Mouse (Mus musculus): ENCODE results near the gene Tnfaip2. TPM values are rescaled to one million over a fixed set of nuclear protein-coding genes. Genes with fewer than 3 reads are reported as not detected.

Gene Tnfaip2
- polyA plus RNA-seq, 1 experiment from 2014 or later: 79.5 TPM

GRCm38 (mm10) chr12:111479917-111480316 lies 37.6 kb downstream of the Tnfaip2 start:
- H3K27ac ChIP-seq (replicated peaks): no peak overlapping the region
- H3K4me1 ChIP-seq (replicated peaks): peaks cover 1% of the 10 kb centered on the region; the same call in 1 of the 2 replicates
- no peak overlapping the region for H3K4me2 ChIP-seq
- no peak for ATAC-seq (ENCODE audit: insufficient read depth)
- H3K4me3 ChIP-seq (replicated peaks): no peak overlapping the region
- H3K27me3 ChIP-seq: peaks cover 79% of the 10 kb centered on the region
- no peaks in the 10 kb centered on the region for H3K36me3 ChIP-seq (replicated peaks)
- H3K9ac ChIP-seq: no peak overlapping the region
- no peaks in the 10 kb centered on the region for H3K9me3 ChIP-seq (replicated peaks)
- WGBS (ENCODE audit: insufficient replicate concordance): 62% methylated on average over 2 of the region's 2 CpGs

GRCm38 (mm10) chr12:111485046-111485651 lies 42.9 kb downstream of the Tnfaip2 start:
- H3K27ac ChIP-seq (replicated peaks): no peak overlapping the region
- WGBS (ENCODE audit: insufficient replicate concordance): 2% methylated on average over 63 of the region's 63 CpGs

GRCm38 (mm10) chr12:111485652-111486306 lies 43.5 kb downstream of the Tnfaip2 start, which contains the start of gene Gm266:
Gene Gm266, minus strand, starts transcription at chr12:111485823.
- H3K4me1 ChIP-seq (replicated peaks): peaks cover 16% of the 10 kb centered on the region
- no peak within 1 kb of the TSS for H3K9ac ChIP-seq
- no peak for ATAC-seq (ENCODE audit: insufficient read depth)
- peak within 1 kb of the TSS; percentile 62 for H3K4me2 ChIP-seq
- 2% methylated on average over 57 of the region's 58 CpGs for WGBS (ENCODE audit: insufficient replicate concordance)
- no peaks in the 10 kb centered on the region for H3K36me3 ChIP-seq (replicated peaks)
- H3K9me3 ChIP-seq (replicated peaks): no peaks in the 10 kb centered on the region
- no peak within 1 kb of the TSS for H3K27ac ChIP-seq (replicated peaks)
- H3K27me3 ChIP-seq: peaks cover 93% of the 10 kb centered on the region
- peak within 1 kb of the TSS; percentile 46 for H3K4me3 ChIP-seq (replicated peaks)

More at GRCm38 (mm10) chr12:111485046-111485651, 42.9 kb downstream of the Tnfaip2 start:
- Histone ChIP-seq H3K4me3 (replicated peaks) (peak overlapping the region; percentile 46), H3K36me3 (replicated peaks) (no peaks in the 10 kb centered on the region), H3K9ac (no peak overlapping the region), H3K4me1 (replicated peaks) (peaks cover 16% of the 10 kb centered on the region), H3K9me3 (replicated peaks) (no peaks in the 10 kb centered on the region), H3K27me3 (peaks cover 96% of the 10 kb centered on the region), H3K4me2 (peak overlapping the region; percentile 62)
- ATAC-seq (ENCODE audit: insufficient read depth): no peak

- WGBS (ENCODE audit: insufficient replicate concordance): 9% methylated on average over 12 of the region's 12 CpGs
- Histone ChIP-seq H3K9ac (no peak overlapping the region), H3K27me3 (peaks cover 90% of the 10 kb centered on the region), H3K4me3 (replicated peaks) (no peak overlapping the region), H3K4me1 (replicated peaks) (peaks cover 16% of the 10 kb centered on the region), H3K27ac (replicated peaks) (no peak overlapping the region), H3K4me2 (peak overlapping the region; percentile 62; the same call in 1 of the 2 replicates), H3K9me3 (replicated peaks) (no peaks in the 10 kb centered on the region), H3K36me3 (replicated peaks) (no peaks in the 10 kb centered on the region)
- ATAC-seq (ENCODE audit: insufficient read depth): no peak
Measured at GRCm38 (mm10) chr12:111486455-111486854, 44.2 kb downstream of the Tnfaip2 start.

- no peak overlapping the region for H3K27ac ChIP-seq (replicated peaks)
- no peak overlapping the region for H3K4me3 ChIP-seq (replicated peaks)
- H3K27me3 ChIP-seq: peaks cover 73% of the 10 kb centered on the region
- 59% methylated on average over 11 of the region's 11 CpGs for WGBS (ENCODE audit: insufficient replicate concordance)
- H3K9ac ChIP-seq: no peak overlapping the region
- H3K4me2 ChIP-seq: peak overlapping the region; percentile 4; the same call in 1 of the 2 replicates
- no peaks in the 10 kb centered on the region for H3K9me3 ChIP-seq (replicated peaks)
- H3K4me1 ChIP-seq (replicated peaks): peaks cover 16% of the 10 kb centered on the region
- 0 out of 2 replicates have a peak, but pooled peaks have one; percentile 28 for ATAC-seq (ENCODE audit: insufficient read depth)
- no peaks in the 10 kb centered on the region for H3K36me3 ChIP-seq (replicated peaks)
Measured at GRCm38 (mm10) chr12:111489261-111489865, 47.1 kb downstream of the Tnfaip2 start.

- WGBS (ENCODE audit: insufficient replicate concordance): 55% methylated on average over 4 of the region's 4 CpGs
- H3K27me3 ChIP-seq: peaks cover 54% of the 10 kb centered on the region
- no peak overlapping the region for H3K27ac ChIP-seq (replicated peaks)
- no peaks in the 10 kb centered on the region for H3K4me1 ChIP-seq (replicated peaks)
- H3K9me3 ChIP-seq (replicated peaks): no peaks in the 10 kb centered on the region
- no peaks in the 10 kb centered on the region for H3K36me3 ChIP-seq (replicated peaks)
- no peak overlapping the region for H3K9ac ChIP-seq
- ATAC-seq (ENCODE audit: insufficient read depth): no peak
- H3K4me2 ChIP-seq: no peak overlapping the region
- no peak overlapping the region for H3K4me3 ChIP-seq (replicated peaks)
Measured at GRCm38 (mm10) chr12:111494931-111495330, 52.7 kb downstream of the Tnfaip2 start.

- peaks cover 62% of the 10 kb centered on the region for H3K27me3 ChIP-seq
- 29% methylated on average over 2 of the region's 2 CpGs for WGBS (ENCODE audit: insufficient replicate concordance)
- H3K9me3 ChIP-seq (replicated peaks): no peaks in the 10 kb centered on the region
- no peak for ATAC-seq (ENCODE audit: insufficient read depth)
- no peak overlapping the region for H3K9ac ChIP-seq
- H3K36me3 ChIP-seq (replicated peaks): no peaks in the 10 kb centered on the region
- H3K27ac ChIP-seq (replicated peaks): no peak overlapping the region
- no peak overlapping the region for H3K4me2 ChIP-seq
- H3K4me3 ChIP-seq (replicated peaks): no peak overlapping the region
- no peaks in the 10 kb centered on the region for H3K4me1 ChIP-seq (replicated peaks)
Measured at GRCm38 (mm10) chr12:111497076-111497475, 54.8 kb downstream of the Tnfaip2 start.

- Histone ChIP-seq H3K4me2 (no peak overlapping the region), H3K27me3 (peaks cover 77% of the 10 kb centered on the region), H3K9ac (no peak overlapping the region), H3K4me1 (replicated peaks) (0 out of 2 replicates have a peak, but pooled peaks cover 3% of the 10 kb centered on the region), H3K9me3 (replicated peaks) (no peaks in the 10 kb centered on the region), H3K36me3 (replicated peaks) (no peaks in the 10 kb centered on the region), H3K27ac (replicated peaks) (no peak overlapping the region), H3K4me3 (replicated peaks) (no peak overlapping the region)
- no peak for ATAC-seq (ENCODE audit: insufficient read depth)
- 53% methylated on average over 5 of the region's 5 CpGs for WGBS (ENCODE audit: insufficient replicate concordance)
Measured at GRCm38 (mm10) chr12:111499617-111500016, 57.3 kb downstream of the Tnfaip2 start.

- no peak for ATAC-seq (ENCODE audit: insufficient read depth)
Measured at GRCm38 (mm10) chr12:111500725-111501124, 58.5 kb downstream of the Tnfaip2 start.

GRCm38 (mm10) chr12:111503063-111503567 lies 60.8 kb downstream of the Tnfaip2 start:
- H3K9ac ChIP-seq: no peak overlapping the region
- peaks cover 21% of the 10 kb centered on the region for H3K4me1 ChIP-seq (replicated peaks)
- no peak for ATAC-seq (ENCODE audit: insufficient read depth)
- no peak overlapping the region for H3K27ac ChIP-seq (replicated peaks)
- no peak overlapping the region for H3K4me2 ChIP-seq
- H3K4me3 ChIP-seq (replicated peaks): no peak overlapping the region
- no peaks in the 10 kb centered on the region for H3K9me3 ChIP-seq (replicated peaks)
- peaks cover 71% of the 10 kb centered on the region for H3K27me3 ChIP-seq
- H3K36me3 ChIP-seq (replicated peaks): no peaks in the 10 kb centered on the region
- WGBS (ENCODE audit: insufficient replicate concordance): 43% methylated on average over 12 of the region's 12 CpGs

More at GRCm38 (mm10) chr12:111500725-111501124, 58.5 kb downstream of the Tnfaip2 start:
- Histone ChIP-seq H3K27me3 (peaks cover 76% of the 10 kb centered on the region), H3K27ac (replicated peaks) (no peak overlapping the region), H3K9ac (no peak overlapping the region), H3K4me1 (replicated peaks) (peaks cover 12% of the 10 kb centered on the region), H3K4me3 (replicated peaks) (no peak overlapping the region), H3K4me2 (no peak overlapping the region), H3K9me3 (replicated peaks) (no peaks in the 10 kb centered on the region), H3K36me3 (replicated peaks) (no peaks in the 10 kb centered on the region)
- WGBS (ENCODE audit: insufficient replicate concordance): 33% methylated on average over 5 of the region's 5 CpGs

GRCm38 (mm10) chr12:111503571-111503970 lies 61.3 kb downstream of the Tnfaip2 start:
- Histone ChIP-seq H3K9me3 (replicated peaks) (no peaks in the 10 kb centered on the region), H3K4me1 (replicated peaks) (peaks cover 25% of the 10 kb centered on the region), H3K9ac (no peak overlapping the region), H3K36me3 (replicated peaks) (no peaks in the 10 kb centered on the region), H3K27me3 (peaks cover 67% of the 10 kb centered on the region), H3K27ac (replicated peaks) (no peak overlapping the region), H3K4me2 (no peak overlapping the region), H3K4me3 (replicated peaks) (no peak overlapping the region)
- WGBS (ENCODE audit: insufficient replicate concordance): 29% methylated on average over 5 of the region's 5 CpGs
- no peak for ATAC-seq (ENCODE audit: insufficient read depth)

Measured in liver, embryonic 15.5 days (tissue).